Mouse (Mus musculus) ovary, postnatal 36 days (tissue): Measurements from ENCODE around the gene Lamc3.
"Not testable (repeated sequence)": the region's sequence is repeated elsewhere in the genome, so short reads cannot be mapped to it uniquely, and the experiment has no call there.

Experiments
- DNase-seq: peaks from one replicate; pipeline ENCODE4 v3.0.0; 2022; ENCODE audit warnings: low spot score, mixed read lengths

The Lamc3 gene

DNA sequence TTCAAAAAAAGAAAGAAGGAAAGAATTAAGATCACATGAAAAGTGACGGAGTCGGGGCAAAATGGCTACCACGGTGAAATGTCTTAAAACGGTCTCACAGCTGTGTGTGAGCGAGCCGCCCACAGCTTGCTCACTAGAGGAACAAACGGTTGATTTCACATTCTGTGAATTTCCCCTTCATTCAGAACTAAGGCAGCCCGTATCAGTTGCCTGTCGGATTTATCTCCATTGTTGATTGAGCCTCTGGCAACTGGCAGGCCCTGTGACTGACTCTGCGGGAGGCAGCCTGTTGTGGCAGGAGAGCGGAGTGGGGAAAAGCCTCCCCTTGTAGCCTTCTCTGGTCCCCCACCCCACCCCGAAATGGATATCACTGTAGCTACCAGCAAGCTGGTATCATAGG, 10.6 kb upstream of the Lamc3 start:
- DNase-seq = no peak

- no peak for DNase-seq
Observed at GRCm38 (mm10) chr2:31878610-31879009, 8.5 kb upstream of the Lamc3 start.

DNA sequence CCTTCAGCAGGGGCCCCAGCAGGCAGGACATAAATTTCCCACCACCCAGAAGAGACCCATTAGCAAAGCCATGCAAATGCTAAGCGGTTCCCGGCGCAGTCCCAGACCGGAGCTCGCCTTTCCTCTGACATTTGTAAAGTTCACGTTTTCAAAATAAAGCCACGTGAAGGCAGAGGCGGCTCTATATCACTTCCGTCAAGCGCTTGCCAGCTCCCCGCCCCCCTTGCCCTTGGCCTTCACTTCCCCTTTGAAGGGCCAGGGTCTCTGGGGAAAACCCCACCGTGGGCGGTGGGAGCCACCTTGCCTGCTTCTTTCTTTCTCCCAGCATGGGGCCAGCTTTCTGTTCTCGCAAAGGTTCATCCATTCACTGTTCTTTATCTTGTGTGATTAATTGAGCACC, 6.2 kb upstream of the Lamc3 start:
- no peak for DNase-seq

DNA sequence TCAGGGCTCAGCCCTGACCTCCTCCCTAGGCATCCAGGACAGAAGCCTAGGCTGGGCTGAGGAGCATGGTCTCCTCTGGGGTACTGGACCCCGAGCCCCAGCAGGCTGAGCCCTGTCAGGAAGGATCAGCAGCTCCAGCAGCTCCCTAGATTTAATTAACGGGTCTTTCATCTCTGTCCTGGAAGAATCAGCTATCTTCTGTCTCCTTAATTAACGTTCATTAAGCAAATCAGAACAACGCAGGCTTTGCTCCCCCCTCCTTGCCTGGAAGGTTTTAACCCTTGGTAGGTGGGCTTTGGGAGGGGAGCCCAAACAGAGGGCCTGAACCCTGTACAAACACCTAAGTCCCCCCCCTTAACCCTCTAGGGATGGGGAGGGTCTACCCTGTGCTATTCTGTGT, 4.0 kb upstream of the Lamc3 start:
- DNase-seq = no peak

DNA sequence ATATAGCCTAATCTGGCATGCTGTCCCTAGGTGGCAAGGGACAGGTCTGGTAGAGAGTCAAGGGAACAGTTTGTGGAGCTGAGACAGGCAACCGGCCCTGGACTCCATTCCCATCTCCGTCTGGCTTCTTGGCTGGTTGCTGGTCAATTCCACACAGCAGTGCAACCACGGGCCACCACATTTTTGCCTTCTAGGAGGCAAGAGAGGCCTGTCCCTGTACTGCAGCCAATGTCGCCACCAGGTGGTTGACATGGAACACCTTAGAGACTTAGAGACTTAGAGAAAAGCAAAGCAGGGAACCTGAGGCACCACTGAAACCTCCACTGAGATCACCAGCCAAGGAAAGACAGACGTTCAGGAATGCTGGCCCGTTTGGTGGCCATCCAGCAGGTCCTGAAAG, 2.3 kb upstream of the Lamc3 start:
- DNase-seq = peak; percentile 32

DNA sequence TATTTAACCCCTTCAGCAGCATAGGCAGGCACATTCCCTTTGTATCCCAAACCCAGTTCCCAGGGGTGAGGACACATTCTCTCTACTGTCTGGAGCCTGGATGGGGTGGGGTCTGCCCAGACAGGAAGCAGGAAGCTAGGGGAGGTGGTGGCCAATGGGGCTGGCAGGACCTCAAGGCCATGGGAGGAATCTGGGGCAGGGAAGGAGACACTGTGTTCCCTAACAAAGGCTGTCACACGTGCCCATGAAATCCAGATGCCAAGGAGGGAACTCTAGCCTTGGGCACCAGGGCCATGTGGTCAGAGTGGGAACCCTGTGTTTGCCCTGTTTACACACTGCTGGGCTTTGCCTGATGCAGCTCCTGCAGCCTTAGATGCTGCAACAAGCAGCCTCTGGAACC, 1.8 kb downstream of the Lamc3 start:
- peak; percentile 31 for DNase-seq

- DNase-seq = peak; percentile 23
Observed at GRCm38 (mm10) chr2:31891219-31891618, 4.1 kb downstream of the Lamc3 start.

DNA sequence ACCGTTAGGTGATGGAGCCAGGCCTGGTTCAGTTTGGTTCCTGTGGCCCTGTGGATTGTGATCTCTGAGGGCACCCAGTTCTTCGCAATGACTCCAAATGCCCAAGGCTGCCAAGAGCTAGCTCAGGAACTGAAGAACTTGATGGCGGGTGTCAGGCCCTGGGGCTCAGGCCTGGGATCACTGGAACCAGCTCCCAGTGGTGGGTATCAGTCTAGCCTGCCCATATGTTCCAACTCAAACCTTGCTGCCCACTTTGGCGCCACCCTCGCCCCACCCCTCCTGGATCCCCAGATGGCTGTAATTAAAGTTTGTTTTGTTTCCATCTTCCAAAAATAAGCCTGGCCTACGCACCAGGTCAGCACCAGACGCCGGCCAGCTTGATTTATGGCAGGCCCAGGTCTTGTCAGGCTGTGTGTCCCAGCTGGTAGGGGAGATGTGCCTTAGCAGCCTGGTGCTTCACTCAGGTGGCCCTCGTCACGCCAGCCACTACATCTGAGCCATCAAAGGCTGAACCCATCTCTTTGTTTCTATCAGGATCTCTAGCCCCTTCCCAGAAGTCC, 6.1 kb downstream of the Lamc3 start:
- DNase-seq = no peak

GRCm38 (mm10) chr2:31894221-31894870, 7.3 kb downstream of the Lamc3 start:
- DNase-seq = no peak

DNA sequence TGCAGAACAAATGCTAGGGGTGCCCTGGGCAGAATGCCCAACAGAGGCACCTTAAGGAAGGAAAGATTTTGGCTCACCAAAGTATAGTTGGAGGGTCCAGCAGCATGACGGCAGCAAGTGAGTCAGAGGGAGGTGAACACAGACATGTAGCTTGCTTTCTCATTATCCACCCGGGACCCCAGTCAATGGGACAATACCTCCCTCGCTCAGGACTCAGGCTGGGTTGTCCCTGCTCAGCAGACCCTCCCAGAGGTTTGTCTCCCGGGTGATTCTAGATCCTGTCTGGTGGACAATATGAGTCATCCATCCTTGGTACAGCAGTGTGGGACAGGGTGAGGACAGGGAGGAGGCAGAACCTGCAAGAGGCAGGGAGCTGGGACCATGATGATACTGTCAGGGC, 13.8 kb downstream of the Lamc3 start:
- no peak for DNase-seq

GRCm38 (mm10) chr2:31901659-31902362, 14.7 kb downstream of the Lamc3 start:
- no peak for DNase-seq

DNA sequence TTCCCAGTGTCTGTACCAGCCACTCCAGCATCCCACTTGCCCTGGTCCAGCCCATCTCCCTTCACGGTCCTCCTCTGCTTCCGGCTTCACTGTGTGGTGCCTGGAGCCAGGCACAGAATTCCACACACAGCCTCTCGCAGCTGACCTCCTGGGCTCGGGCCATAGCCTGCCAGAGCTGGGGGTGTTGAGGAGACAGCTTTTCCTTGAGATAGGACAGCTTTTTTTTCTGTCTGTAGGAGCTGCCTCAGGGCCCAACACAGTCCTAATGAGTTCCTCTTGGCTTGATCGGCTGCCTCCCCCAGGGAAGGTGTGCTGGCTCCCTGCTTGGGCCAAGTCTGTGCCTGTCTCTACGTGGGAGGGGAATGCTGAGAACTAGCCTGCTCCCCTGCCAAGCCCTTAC, 17.0 kb downstream of the Lamc3 start:
- DNase-seq = peak; percentile 29

DNA sequence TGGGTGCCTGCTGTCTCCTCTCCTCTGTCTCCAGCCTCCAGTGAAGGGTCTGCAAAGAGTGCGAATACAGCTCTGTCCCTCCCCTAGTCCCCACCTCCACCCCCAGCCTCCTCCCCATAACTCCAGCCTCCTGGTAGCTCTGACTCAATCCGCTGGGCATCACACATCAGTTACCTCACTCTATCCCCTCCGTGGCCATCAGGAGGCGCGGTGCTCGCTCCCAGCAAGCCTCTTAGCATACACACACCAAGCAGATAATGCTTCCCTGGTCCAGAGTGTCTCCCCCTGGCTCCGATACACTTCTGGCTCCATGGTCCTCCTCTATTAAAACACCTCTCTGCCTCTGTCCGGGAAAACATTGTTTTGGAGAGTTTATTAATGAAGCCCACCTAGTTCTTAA, 17.5 kb downstream of the Lamc3 start:
- DNase-seq = no peak

DNA sequence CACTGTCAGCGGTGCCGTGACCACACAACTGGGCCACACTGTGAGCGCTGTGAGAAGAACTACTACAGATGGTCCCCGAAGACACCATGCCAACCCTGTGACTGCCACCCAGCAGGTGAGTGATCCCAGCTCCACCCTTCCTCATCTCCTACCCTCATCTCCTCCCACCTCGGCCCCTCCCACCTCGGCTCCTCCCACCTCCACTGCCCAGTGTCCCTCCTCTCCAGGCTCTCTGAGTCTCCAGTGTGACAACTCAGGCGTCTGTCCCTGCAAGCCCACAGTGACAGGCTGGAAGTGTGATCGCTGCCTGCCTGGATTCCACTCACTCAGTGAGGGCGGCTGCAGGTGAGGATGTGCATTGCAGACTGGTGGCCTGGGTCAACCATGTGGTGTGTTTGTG, 18.6 kb downstream of the Lamc3 start:
- DNase-seq = no peak

DNA sequence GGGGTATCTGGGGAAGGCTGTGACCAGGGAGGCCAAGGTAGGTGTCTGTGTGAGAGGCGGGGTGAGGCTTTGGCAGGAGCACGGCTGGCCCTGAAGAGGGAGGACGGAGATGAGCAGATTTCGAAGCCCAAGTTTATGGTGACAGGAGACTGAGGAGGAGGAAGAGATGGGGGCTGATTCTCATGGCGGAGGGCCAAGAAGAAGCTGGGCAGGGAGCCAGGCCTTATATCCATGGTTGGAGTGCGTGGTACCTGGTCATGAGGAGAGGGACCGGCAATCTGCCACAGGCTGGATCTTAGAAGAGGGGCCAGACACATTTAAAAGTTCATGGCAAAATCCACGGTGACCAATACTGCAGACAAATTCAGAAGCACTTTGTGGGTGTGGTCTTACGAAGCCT, 19.3 kb downstream of the Lamc3 start:
- no peak for DNase-seq

GRCm38 (mm10) chr2:31912575-31912974, 25.5 kb downstream of the Lamc3 start:
- DNase-seq = no peak

GRCm38 (mm10) chr2:31914213-31914612, 27.1 kb downstream of the Lamc3 start:
- not testable (repeated sequence) for DNase-seq

DNA sequence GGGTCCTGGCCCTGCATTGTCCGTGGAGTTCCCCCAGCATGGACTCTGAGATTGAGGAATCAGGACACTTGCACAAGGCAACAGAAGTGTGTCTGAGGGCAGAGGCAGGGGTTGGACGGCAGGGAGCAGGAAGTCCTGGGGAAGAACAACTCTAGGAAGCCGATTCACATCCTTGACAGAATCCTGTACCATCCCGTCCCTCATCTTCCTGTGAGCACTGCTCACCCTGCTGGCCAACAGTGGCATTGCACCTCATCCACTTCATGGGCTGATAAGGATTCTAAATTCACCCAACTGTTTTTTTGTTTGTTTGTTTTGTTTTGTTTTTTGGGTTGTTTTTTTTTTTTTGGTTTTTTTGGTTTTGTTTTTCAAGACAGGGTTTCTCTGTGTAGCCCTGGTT, 28.0 kb downstream of the Lamc3 start:
- peak; percentile 74 for DNase-seq

GRCm38 (mm10) chr2:31917636-31918035, 30.5 kb downstream of the Lamc3 start:
- peak; percentile 59 for DNase-seq

DNA sequence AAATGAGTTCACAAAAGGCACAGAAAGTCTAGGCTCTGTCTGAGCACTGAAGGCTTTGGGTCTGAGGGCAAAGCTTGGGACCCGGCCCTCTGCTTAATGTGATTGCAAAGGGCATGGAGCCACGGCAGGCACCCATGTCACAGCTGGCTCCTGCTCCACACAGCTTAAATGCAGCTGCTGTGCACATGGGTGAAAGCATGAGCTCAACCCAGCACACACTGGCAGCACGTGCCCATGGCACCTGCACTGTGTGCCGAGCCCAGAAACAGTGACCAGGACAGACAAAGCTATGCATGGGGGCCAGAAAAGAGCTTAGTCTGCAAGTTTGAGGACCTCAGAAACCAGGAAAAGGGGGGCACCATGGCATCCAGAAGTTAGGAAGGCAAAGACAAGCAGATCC, 36.6 kb downstream of the Lamc3 start:
- no peak for DNase-seq

DNA sequence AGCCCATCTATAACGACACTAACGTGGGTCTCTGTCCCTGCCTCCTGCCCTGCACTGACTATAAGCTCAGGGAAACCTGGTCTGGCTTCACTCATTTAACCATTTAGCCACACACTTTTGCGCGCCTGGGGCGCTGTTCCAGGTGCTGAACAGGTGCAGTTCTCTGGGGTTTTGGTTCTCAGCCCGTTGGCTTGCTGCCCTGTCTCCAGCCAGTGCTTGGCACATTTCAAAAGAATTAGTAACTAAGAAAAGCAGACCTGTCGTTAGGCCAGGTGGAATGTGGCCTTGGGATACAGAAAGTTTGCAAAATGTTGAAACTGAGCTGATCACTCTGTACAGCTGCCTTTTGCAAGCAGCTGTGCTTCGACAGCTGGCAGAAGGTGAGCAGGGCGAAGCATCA, 37.7 kb downstream of the Lamc3 start:
- peak; percentile 47 for DNase-seq

GRCm38 (mm10) chr2:31925936-31926335, 38.8 kb downstream of the Lamc3 start:
- no peak for DNase-seq

GRCm38 (mm10) chr2:31929664-31930063, 42.6 kb downstream of the Lamc3 start:
- no peak for DNase-seq

DNA sequence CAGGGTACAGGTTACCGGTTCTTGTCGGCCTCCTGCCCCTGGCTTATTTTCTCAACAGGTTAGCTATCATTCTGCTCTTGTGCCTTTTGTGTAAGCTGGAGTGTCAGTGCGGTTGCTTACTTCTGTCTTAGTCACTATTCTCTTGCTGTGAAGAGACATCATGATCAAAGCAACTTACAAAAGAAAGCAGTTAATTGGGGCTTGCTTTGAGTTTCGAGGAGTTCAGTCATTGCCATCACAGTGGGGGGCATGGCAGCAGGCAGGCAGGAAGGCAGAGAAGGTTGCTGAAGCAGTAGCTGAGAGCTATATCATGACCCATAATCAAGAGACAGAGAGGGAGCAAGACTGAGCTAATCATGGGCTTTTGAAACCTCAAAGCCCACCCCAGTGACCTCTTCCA, 47.5 kb downstream of the Lamc3 start:
- DNase-seq = no peak
